Comparison of ENCODE assay signal across 16 mouse cellular contexts in the genomic region with DNA sequence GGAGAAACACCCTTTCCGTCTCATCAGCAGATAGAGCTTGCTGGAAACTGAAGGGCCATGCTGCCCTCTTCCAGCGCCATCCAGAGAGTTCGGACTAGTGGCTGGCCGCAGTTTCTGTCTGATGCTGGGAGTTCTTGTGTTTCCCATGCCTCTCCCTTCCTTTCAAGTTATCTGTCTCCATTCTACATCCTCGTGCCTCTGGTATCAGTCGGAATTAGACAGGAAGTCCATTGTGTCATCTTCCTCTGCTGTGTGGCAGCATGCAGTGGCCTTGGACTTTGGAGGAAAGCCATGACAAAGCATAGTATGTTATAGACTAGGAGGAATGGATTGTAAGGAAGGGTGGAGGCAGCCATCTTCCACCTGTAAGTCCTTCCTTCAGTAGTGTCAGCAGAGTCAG.
DNase-seq lines count a peak whose midpoint lies in the region; ATAC-seq lines count a peak whose summit lies in the region.
"Had no signal": no experiment of that assay in that cellular context is flagged by ENCODE, and none has a peak within 500 bp of the region (broad histone marks: within the 10 kb centered on the region; RNA-seq: fewer than 3 reads in every experiment).

No protein-coding gene starts in this region.

- no peaks in the 10 kb centered on the region for H3K36me3 ChIP-seq in kidney, embryonic 15.5 days
- H3K36me3 ChIP-seq in intestine, embryonic 15.5 days: no peaks in the 10 kb centered on the region
- H3K36me3 ChIP-seq in liver, embryonic 16.5 days (ENCODE audit: control insufficient read depth, insufficient read depth): no peaks in the 10 kb centered on the region
- H3K36me3 ChIP-seq: embryonic facial prominence, embryonic 13.5 days; hindbrain, embryonic 10.5 days had no signal

- H3K4me3 ChIP-seq in kidney, embryonic 15.5 days (replicated peaks): no peak overlapping the region
- H3K4me3 ChIP-seq in intestine, embryonic 15.5 days (replicated peaks): no peak overlapping the region
- H3K4me3 ChIP-seq in liver, embryonic 16.5 days (ENCODE audit: low read depth, low read length): no peak overlapping the region
- H3K4me3 ChIP-seq: embryonic facial prominence, embryonic 13.5 days; hindbrain, embryonic 10.5 days had no signal

- ATAC-seq in kidney, embryonic 15.5 days (replicated peaks; ENCODE audit: low FRiP score): no peak; the same call in 1 of the 2 replicates
- peak; percentile 45; the same call in 1 of the 2 replicates for ATAC-seq in intestine, embryonic 15.5 days
- peak; percentile 47; the same call in 1 of the 2 replicates for ATAC-seq in liver, embryonic 16.5 days (ENCODE audit: low read depth)
- ATAC-seq: activated CD4-positive, CD25-positive, alpha-beta regulatory T cell, adult 4 months; CD4-positive, CD25-positive, alpha-beta regulatory T cell, adult 4 months had no signal

- DNase-seq in kidney, postnatal 10 days: no peak
- DNase-seq in lung, postnatal 36 days: peak; percentile 65
- no peak for DNase-seq in embryo, embryonic 10.5 days (ENCODE audit: low spot score)
- DNase-seq in testis, postnatal 14 days (ENCODE audit: low spot score): no peak
- DNase-seq: cerebellum, postnatal 10 days; gastrocnemius, postnatal 10 days; kidney, adult 18-20 months; right cerebral cortex, postnatal 25 days; thymus, postnatal 36 days had no signal

- H3K9ac ChIP-seq in kidney, embryonic 15.5 days: no peak overlapping the region
- H3K9ac ChIP-seq in intestine, embryonic 15.5 days: no peak overlapping the region
- H3K9ac ChIP-seq in liver, embryonic 16.5 days (ENCODE audit: low read depth, low read length): no peak overlapping the region
- H3K9ac ChIP-seq: embryonic facial prominence, embryonic 13.5 days had no signal

- no peaks in the 10 kb centered on the region for H3K9me3 ChIP-seq in kidney, embryonic 15.5 days (replicated peaks)
- H3K9me3 ChIP-seq in intestine, embryonic 15.5 days: no peaks in the 10 kb centered on the region
- no peaks in the 10 kb centered on the region for H3K9me3 ChIP-seq in liver, embryonic 16.5 days (replicated peaks; ENCODE audit: control insufficient read depth, low read length)
- H3K9me3 ChIP-seq: embryonic facial prominence, embryonic 13.5 days; hindbrain, embryonic 10.5 days had no signal

- 39% methylated on average over 6 of the region's 6 CpGs for WGBS in kidney, embryonic 15.5 days
- 46% methylated on average over 6 of the region's 6 CpGs for WGBS in intestine, embryonic 15.5 days
- 33% methylated on average over 6 of the region's 6 CpGs for WGBS in liver, embryonic 16.5 days (ENCODE audit: insufficient replicate concordance)

- no peaks in the 10 kb centered on the region; the same call in 1 of the 2 replicates for H3K4me1 ChIP-seq in kidney, embryonic 15.5 days
- 0 out of 2 replicates have a peak, but pooled peaks cover 4% of the 10 kb centered on the region for H3K4me1 ChIP-seq in intestine, embryonic 15.5 days (replicated peaks)
- H3K4me1 ChIP-seq in liver, embryonic 16.5 days (ENCODE audit: control insufficient read depth, low read depth, low read length): no peaks in the 10 kb centered on the region

- H3K4me2 ChIP-seq in kidney, embryonic 15.5 days: peak overlapping the region; percentile 13
- peak overlapping the region; percentile 45 for H3K4me2 ChIP-seq in intestine, embryonic 15.5 days (replicated peaks)
- H3K4me2 ChIP-seq in liver, embryonic 16.5 days (ENCODE audit: low read depth, low read length): no peak overlapping the region
- H3K4me2 ChIP-seq: embryonic facial prominence, embryonic 13.5 days had no signal

- H3K27ac ChIP-seq in kidney, embryonic 15.5 days: no peak overlapping the region
- no peak overlapping the region for H3K27ac ChIP-seq in intestine, embryonic 15.5 days
- no peak overlapping the region for H3K27ac ChIP-seq in liver, embryonic 16.5 days (ENCODE audit: low read length)
- H3K27ac ChIP-seq: embryonic facial prominence, embryonic 13.5 days; hindbrain, embryonic 10.5 days had no signal

- H3K27me3 ChIP-seq in kidney, embryonic 15.5 days: peaks cover 24% of the 10 kb centered on the region
- H3K27me3 ChIP-seq in intestine, embryonic 15.5 days (replicated peaks): no peaks in the 10 kb centered on the region
- no peaks in the 10 kb centered on the region for H3K27me3 ChIP-seq in liver, embryonic 16.5 days (ENCODE audit: control insufficient read depth, insufficient read depth, low read depth, low read length)
